Mouse (Mus musculus): ENCODE measurements around the gene Car12. TPM values are rescaled to one million over a fixed set of nuclear protein-coding genes. Genes with fewer than 3 reads are reported as not detected.
"Not testable (repeated sequence)": the region's sequence is repeated elsewhere in the genome, so short reads cannot be mapped to it uniquely, and the experiment has no call there.

Gene Car12
- total RNA-seq, 2 experiments from 2014 or later, result 0.11 to 0.16 TPM

DNA sequence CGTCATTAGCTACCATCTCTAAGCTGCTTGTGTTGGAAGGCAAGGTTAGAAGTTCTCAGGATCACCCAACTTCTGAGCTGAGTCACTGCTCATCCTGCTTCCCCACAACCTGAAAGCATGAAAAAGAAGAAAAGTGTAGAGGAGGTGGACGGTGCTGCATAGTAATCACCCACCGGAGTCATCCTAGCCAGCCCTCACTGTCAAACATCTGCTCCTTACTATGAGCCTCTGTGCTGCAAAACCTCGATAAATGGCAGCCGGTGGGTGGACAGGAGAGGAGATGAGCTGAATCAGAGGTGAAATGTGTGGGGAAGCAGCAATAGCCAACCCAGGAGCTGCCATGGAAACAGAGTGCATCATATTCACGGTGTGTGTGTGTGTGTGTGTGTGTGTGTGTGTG, 39.4 kb downstream of the Car12 start:
- no peak for ATAC-seq (ENCODE audit: poor library complexity, severe bottlenecking)

GRCm38 (mm10) chr9:66760991-66761390, 47.5 kb downstream of the Car12 start:
- ATAC-seq (ENCODE audit: poor library complexity, severe bottlenecking), result no peak

GRCm38 (mm10) chr9:66768721-66769120, 55.2 kb downstream of the Car12 start:
- no peak for ATAC-seq (ENCODE audit: poor library complexity, severe bottlenecking)

GRCm38 (mm10) chr9:66769275-66769674, 55.8 kb downstream of the Car12 start:
- ATAC-seq (ENCODE audit: poor library complexity, severe bottlenecking), result no peak

DNA sequence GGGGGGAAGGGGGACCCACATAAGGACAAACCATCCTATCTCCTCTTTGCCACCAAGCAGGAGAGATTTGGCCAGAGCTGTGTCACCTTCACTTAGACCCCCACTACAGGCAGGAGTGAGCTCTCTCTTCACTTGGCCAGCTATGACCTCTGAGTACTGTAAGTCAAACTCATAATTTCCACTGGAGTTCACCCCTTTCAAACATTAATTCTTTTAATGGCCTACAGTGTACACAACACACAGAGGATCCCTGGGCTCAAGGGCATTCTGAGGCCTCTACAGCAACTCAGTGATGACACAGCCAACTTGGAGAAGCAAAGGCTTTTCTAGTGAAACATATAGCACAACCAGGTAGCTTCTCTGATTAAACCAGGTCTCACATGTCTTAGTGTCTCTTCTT, 57.2 kb downstream of the Car12 start:
- ATAC-seq (ENCODE audit: poor library complexity, severe bottlenecking), result no peak

DNA sequence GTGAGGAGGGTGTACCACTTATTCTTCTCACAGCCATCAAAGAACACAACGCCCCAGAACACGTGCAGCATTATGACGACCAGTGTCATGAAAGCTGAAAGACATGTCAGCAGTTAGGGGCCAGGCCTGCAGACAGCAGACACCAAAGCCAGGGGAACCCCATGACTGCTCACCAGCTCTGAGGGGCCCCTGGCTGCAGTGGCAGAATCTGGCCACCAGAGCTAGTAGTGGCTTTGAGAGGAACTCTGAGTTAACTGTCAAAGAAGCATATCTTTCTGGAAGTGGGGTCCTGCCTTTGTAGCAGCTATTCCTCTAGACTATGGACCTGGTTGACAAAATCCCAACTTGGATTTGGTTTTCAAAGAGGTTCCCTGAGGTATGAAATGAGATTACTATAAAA, 71.1 kb downstream of the Car12 start:
- ATAC-seq (ENCODE audit: poor library complexity, severe bottlenecking), result not testable (repeated sequence)

- no peak for ATAC-seq (ENCODE audit: poor library complexity, severe bottlenecking)
Measured at GRCm38 (mm10) chr9:66787821-66788220, 74.3 kb downstream of the Car12 start.

- ATAC-seq (ENCODE audit: poor library complexity, severe bottlenecking), result no peak
Measured at GRCm38 (mm10) chr9:66794629-66795463, 81.4 kb downstream of the Car12 start.

- peak; percentile 90 for ATAC-seq (ENCODE audit: poor library complexity, severe bottlenecking)
Measured at GRCm38 (mm10) chr9:66795464-66796324, 82.2 kb downstream of the Car12 start, which contains the start of gene Aph1b. Gene Aph1b (minus strand): TSS chr9:66795490.

DNA sequence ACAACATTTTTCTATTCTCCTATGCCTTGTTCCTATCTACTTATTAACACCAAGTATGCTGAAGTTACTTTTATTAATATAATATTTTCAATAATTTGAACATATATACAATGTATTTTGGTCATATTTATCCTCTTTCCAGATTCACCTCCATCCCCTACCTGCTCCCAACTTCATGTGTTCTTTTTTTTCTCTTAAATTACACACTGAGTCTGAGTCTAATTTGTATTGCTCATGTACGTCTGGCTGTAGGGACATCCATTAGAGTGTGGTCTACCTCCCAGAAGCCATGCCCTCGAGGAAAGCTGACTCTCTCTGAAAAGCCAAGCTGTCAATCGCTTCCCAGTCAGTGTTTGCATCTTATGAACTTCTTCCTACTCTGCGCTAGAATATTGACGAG, 83.3 kb downstream of the Car12 start, which contains the start of gene Gm10647:
TSS of gene Gm10647 (plus strand) at position 301 of the 400 bp plus-strand sequence.
- no peak for ATAC-seq (ENCODE audit: poor library complexity, severe bottlenecking)

- ATAC-seq (ENCODE audit: poor library complexity, severe bottlenecking), result no peak
Measured at GRCm38 (mm10) chr9:66801947-66802346, 88.5 kb downstream of the Car12 start.

- ATAC-seq (ENCODE audit: poor library complexity, severe bottlenecking), result not testable (repeated sequence)
Measured at GRCm38 (mm10) chr9:66805951-66806350, 92.5 kb downstream of the Car12 start.

DNA sequence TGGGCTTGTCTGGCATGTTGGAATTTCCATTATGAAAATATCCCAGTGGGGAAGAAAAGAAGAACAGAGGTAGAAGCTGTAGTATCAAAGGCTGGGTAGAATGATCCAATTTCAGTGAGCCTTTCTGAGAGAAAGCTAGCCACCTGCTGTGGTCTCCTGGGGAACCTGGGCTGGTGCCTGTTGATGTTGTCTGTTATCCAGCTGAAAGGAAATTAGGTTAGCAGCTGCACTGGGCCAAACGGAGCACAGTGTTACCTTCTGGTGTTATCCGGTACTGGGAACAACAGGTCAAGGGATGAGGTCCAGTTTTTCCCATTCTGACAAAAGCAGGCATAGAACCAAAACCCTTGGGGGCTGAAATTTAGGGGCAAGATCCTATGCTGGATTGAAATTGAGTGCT, 99.9 kb downstream of the Car12 start:
- ATAC-seq (ENCODE audit: poor library complexity, severe bottlenecking), result no peak

Other genes starting within 250 kb of the Car12 start
- 0.52 and 0.76 TPM in 2 replicates for gene Fbxl22, start 199.1 kb upstream of the Car12 start, total RNA-seq (2015)
- 0.55 and 1.2 TPM in 2 replicates for gene Fbxl22, start 199.1 kb upstream of the Car12 start, total RNA-seq (2017)
- gene Usp3, start 120.5 kb upstream of the Car12 start, total RNA-seq (2015), result 86.9 and 97.6 TPM in 2 replicates
- 68.1 and 75.5 TPM in 2 replicates for gene Usp3, start 120.5 kb upstream of the Car12 start, total RNA-seq (2017)
- gene Aph1b, start 81.8 kb downstream of the Car12 start, total RNA-seq (2015), result 9.7 and 10.6 TPM in 2 replicates
- gene Aph1b, start 81.8 kb downstream of the Car12 start, total RNA-seq (2017), result 7.0 and 7.8 TPM in 2 replicates
- gene Gm10647, start 83.4 kb downstream of the Car12 start, total RNA-seq (2015), result 0.22 TPM in 1 of 2 replicates, not detected in the other
- gene Gm10647, start 83.4 kb downstream of the Car12 start, total RNA-seq (2017), result 0.48 TPM in 1 of 2 replicates, not detected in the other
- 25.0 and 31.4 TPM in 2 replicates for gene Aph1c, start 121.0 kb downstream of the Car12 start, total RNA-seq (2015)
- 8.4 and 9.6 TPM in 2 replicates for gene Aph1c, start 121.0 kb downstream of the Car12 start, total RNA-seq (2017)
- 78.2 and 82.1 TPM in 2 replicates for gene Rab8b, start 206.0 kb downstream of the Car12 start, total RNA-seq (2015)
- gene Rab8b, start 206.0 kb downstream of the Car12 start, total RNA-seq (2017), result 141 and 154 TPM in 2 replicates
- 368 and 391 TPM in 2 replicates for gene Rps27l, start 232.4 kb downstream of the Car12 start, total RNA-seq (2015)
- gene Rps27l, start 232.4 kb downstream of the Car12 start, total RNA-seq (2017), result 149 and 154 TPM in 2 replicates

All from megakaryocyte, adult 5-6 weeks (primary cell).